Mouse (Mus musculus) retina, postnatal 7 days (tissue): ENCODE data around the gene Elovl5.

ENCODE experiments used
- DNase-seq: peaks from one replicate; pipeline ENCODE4 v3.0.0-alpha.2; 2012; ENCODE audit warnings: low read depth, low spot score

The Elovl5 gene

GRCm38 (mm10) chr9:77928769-77929168 lies 11.6 kb downstream of the Elovl5 start:
- DNase-seq, result no peak

- DNase-seq, result no peak
Measured at GRCm38 (mm10) chr9:77929296-77929695, 12.1 kb downstream of the Elovl5 start.

- DNase-seq, result no peak
Measured at GRCm38 (mm10) chr9:77930036-77930859, 13.1 kb downstream of the Elovl5 start.

GRCm38 (mm10) chr9:77930860-77931184 lies 13.7 kb downstream of the Elovl5 start:
- DNase-seq, result no peak

- DNase-seq, result no peak
Measured at GRCm38 (mm10) chr9:77931740-77932139, 14.6 kb downstream of the Elovl5 start.

- no peak for DNase-seq
Measured at GRCm38 (mm10) chr9:77935818-77936611, 18.9 kb downstream of the Elovl5 start.

GRCm38 (mm10) chr9:77937875-77938274 lies 20.7 kb downstream of the Elovl5 start:
- no peak for DNase-seq

- DNase-seq, result no peak
Measured at GRCm38 (mm10) chr9:77938761-77939553, 21.8 kb downstream of the Elovl5 start.

GRCm38 (mm10) chr9:77939554-77939920 lies 22.4 kb downstream of the Elovl5 start:
- no peak for DNase-seq

- DNase-seq, result no peak
Measured at GRCm38 (mm10) chr9:77941058-77941457, 23.9 kb downstream of the Elovl5 start.

- no peak for DNase-seq
Measured at GRCm38 (mm10) chr9:77941836-77942235, 24.7 kb downstream of the Elovl5 start.

- DNase-seq, result no peak
Measured at GRCm38 (mm10) chr9:77942411-77942810, 25.2 kb downstream of the Elovl5 start.

- DNase-seq, result no peak
Measured at GRCm38 (mm10) chr9:77943316-77943715, 26.2 kb downstream of the Elovl5 start.

- no peak for DNase-seq
Measured at GRCm38 (mm10) chr9:77944195-77944594, 27.0 kb downstream of the Elovl5 start.

GRCm38 (mm10) chr9:77945792-77946666 lies 28.9 kb downstream of the Elovl5 start:
- DNase-seq, result no peak

GRCm38 (mm10) chr9:77948214-77948613 lies 31.1 kb downstream of the Elovl5 start:
- DNase-seq, result no peak

GRCm38 (mm10) chr9:77949753-77950268 lies 32.6 kb downstream of the Elovl5 start:
- no peak for DNase-seq

GRCm38 (mm10) chr9:77950841-77951475 lies 33.8 kb downstream of the Elovl5 start:
- DNase-seq, result no peak

- no peak for DNase-seq
Measured at GRCm38 (mm10) chr9:77951971-77952370, 34.8 kb downstream of the Elovl5 start.

- DNase-seq, result no peak
Measured at GRCm38 (mm10) chr9:77953053-77953452, 35.9 kb downstream of the Elovl5 start.
